Comparison of ENCODE assay signal across 8 mouse cellular contexts in the genomic region with DNA sequence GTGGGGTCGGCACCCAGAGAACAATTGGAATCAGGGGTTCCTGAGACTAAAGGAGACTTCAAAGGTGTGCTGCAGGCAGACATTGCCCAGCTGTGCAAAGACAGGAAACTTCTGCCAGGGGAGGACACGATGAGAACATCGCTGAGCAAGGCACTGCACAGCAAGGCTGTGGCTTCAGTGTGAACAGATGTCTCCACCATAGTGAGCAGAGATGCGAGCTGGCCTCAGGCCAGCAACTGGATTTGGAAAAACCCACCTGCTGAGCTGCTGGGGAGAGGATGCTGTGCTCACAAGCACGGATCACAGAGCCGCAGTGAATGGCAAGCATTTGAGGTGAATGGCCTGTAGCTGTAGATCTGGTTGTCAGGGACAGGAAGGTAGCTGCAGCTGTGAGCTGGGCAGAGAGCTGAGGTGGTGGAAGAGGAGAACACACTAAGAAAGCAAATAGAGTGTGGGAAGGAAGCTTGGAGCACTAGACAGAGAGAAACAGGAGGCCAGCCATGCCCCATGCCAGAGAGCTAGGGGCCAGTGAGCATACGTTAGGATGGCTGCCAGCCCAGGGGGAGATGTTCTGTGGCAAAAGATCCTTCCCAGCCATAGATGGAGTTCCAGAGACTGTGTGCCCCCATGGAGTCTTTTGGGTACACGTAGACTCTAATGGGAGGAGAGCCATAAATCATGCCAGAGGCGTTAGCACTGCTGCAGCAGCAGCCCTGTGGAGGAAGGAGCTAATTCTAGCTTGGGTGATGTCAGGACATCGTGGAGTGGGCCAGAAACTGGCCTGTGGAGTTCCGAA. TPM values are rescaled to one million over a fixed set of nuclear protein-coding genes. Genes with fewer than 3 reads are reported as not detected.
A peak's percentile ranks its signal among the peaks of the same experiment; 100 is the strongest.
DNase-seq lines count a peak whose midpoint lies in the region; ATAC-seq and TF ChIP-seq lines count a peak whose summit lies in the region.

No protein-coding gene starts in this region.

- no peak overlapping the region for H3K27ac ChIP-seq in hindbrain, embryonic 13.5 days
- no peak overlapping the region for H3K27ac ChIP-seq in neural tube, embryonic 15.5 days (replicated peaks)

- no peak overlapping the region for H3K9ac ChIP-seq in hindbrain, embryonic 13.5 days
- H3K9ac ChIP-seq in neural tube, embryonic 15.5 days (replicated peaks), result no peak overlapping the region

- TF ChIP-seq POLR2A in lung, adult 2 months (IDR thresholded peaks at IDR 0.05; ENCODE audit: borderline replicate concordance, extremely low read depth, low read depth, low read length), result no peak

- 34% methylated on average over 11 of the region's 11 CpGs for WGBS in hindbrain, embryonic 13.5 days
- 17% methylated on average over 11 of the region's 11 CpGs for WGBS in neural tube, embryonic 15.5 days
- 31% methylated on average over 11 of the region's 11 CpGs for WGBS in lung, adult 2 months

- TF ChIP-seq CTCF in lung, adult 2 months (IDR thresholded peaks at IDR 0.05; ENCODE audit: insufficient read depth, low read length), result no peak

- no peaks in the 10 kb centered on the region for H3K36me3 ChIP-seq in hindbrain, embryonic 13.5 days
- H3K36me3 ChIP-seq in neural tube, embryonic 15.5 days, result no peaks in the 10 kb centered on the region

- ATAC-seq in hindbrain, embryonic 13.5 days (ENCODE audit: low FRiP score), result peak; percentile 78
- ATAC-seq in neural tube, embryonic 15.5 days (ENCODE audit: low FRiP score), result peak; percentile 78
- no peak for ATAC-seq in megakaryocyte progenitor cell, adult 5-6 weeks (replicated peaks; ENCODE audit: poor library complexity)

- H3K27me3 ChIP-seq in hindbrain, embryonic 13.5 days, result no peaks in the 10 kb centered on the region
- H3K27me3 ChIP-seq in neural tube, embryonic 15.5 days (replicated peaks), result no peaks in the 10 kb centered on the region

- peak; percentile 15 to 24 for DNase-seq in frontal cortex, postnatal 36 days (ENCODE audit: low spot score in 2 of 2)
- DNase-seq in frontal cortex, postnatal 14 days (ENCODE audit: low spot score in 2 of 2), result no peak
- peak; percentile 11 for DNase-seq in Muller cell, postnatal 12 days (ENCODE audit: inconsistent ontology term)
- no peak for DNase-seq in lung, adult 2 months
- DNase-seq in kidney, adult 11 months, result no peak

- no peaks in the 10 kb centered on the region for H3K9me3 ChIP-seq in hindbrain, embryonic 13.5 days
- H3K9me3 ChIP-seq in neural tube, embryonic 15.5 days (replicated peaks), result no peaks in the 10 kb centered on the region

- no peak overlapping the region for H3K4me2 ChIP-seq in hindbrain, embryonic 13.5 days
- H3K4me2 ChIP-seq in neural tube, embryonic 15.5 days, result no peak overlapping the region

- H3K4me3 ChIP-seq in hindbrain, embryonic 13.5 days, result no peak overlapping the region
- no peak overlapping the region for H3K4me3 ChIP-seq in neural tube, embryonic 15.5 days (replicated peaks)
- no peak overlapping the region for H3K4me3 ChIP-seq in lung, adult 2 months (replicated peaks; ENCODE audit: extremely low read depth, low read depth, low read length)

- peaks cover 11% of the 10 kb centered on the region for H3K4me1 ChIP-seq in hindbrain, embryonic 13.5 days (replicated peaks)
- H3K4me1 ChIP-seq in neural tube, embryonic 15.5 days, result peaks cover 7% of the 10 kb centered on the region
- H3K4me1 ChIP-seq in lung, adult 2 months (ENCODE audit: control insufficient read depth, insufficient read depth, low read length), result no peaks in the 10 kb centered on the region

RNA-seq across cellular contexts. Expression of gene Gng4, which starts 24.7 kb away (rescaled TPM):
- 22.2 and 27.1 TPM in 2 replicates for polyA plus RNA-seq in hindbrain, embryonic 13.5 days (2015; fragmentation: Nextera tagmentation; extraction: Ambion mirVana)
- 70.4 and 81.3 TPM in 2 replicates for polyA plus RNA-seq in neural tube, embryonic 15.5 days (2015; fragmentation: Nextera tagmentation; extraction: Ambion mirVana)
- not detected in 2 replicates for total RNA-seq in megakaryocyte progenitor cell, adult 5-6 weeks (2015)
- not detected in 2 replicates for total RNA-seq in megakaryocyte progenitor cell, adult 5-6 weeks (2017)
- 0.45 and 1.8 TPM in 2 replicates for polyA plus RNA-seq in lung, adult 2 months (2012; rRNA removed)

Comparison
In these comparisons a context has a peak if more than half of its experiments do, and no peak if none do; other contexts are left out.
1. DNase-seq: peak in frontal cortex, postnatal 36 days (2 of 2) and Muller cell, postnatal 12 days (single experiment); none in frontal cortex, postnatal 14 days (0 of 2), lung, adult 2 months (single experiment) and kidney, adult 11 months (single experiment).